Mouse (Mus musculus): ENCODE data around the gene Cdkn2aipnl. TPM values are rescaled to one million over a fixed set of nuclear protein-coding genes. Genes with fewer than 3 reads are reported as not detected.

The Cdkn2aipnl gene
- polyA plus RNA-seq, 1 experiment from 2014 or later = 141 TPM

- Histone ChIP-seq H3K4me1 (ENCODE audit: control insufficient read depth, insufficient read depth, low read length) (no peaks in the 10 kb centered on the region), H3K4me2 (no peak overlapping the region), H3K9me3 (ENCODE audit: control insufficient read depth, low read length) (no peaks in the 10 kb centered on the region), H3K36me3 (ENCODE audit: control insufficient read depth, insufficient read depth, low read length) (no peaks in the 10 kb centered on the region), H3K9ac (ENCODE audit: low read length) (no peak overlapping the region), H3K27me3 (ENCODE audit: control insufficient read depth, insufficient read depth, low read length) (no peaks in the 10 kb centered on the region), H3K4me3 (ENCODE audit: low read depth, low read length) (no peak overlapping the region), H3K27ac (ENCODE audit: low read depth, low read length) (no peak overlapping the region)
- DNase-seq (ENCODE audit: low spot score, missing footprints) = no peak
- no peak for ATAC-seq (ENCODE audit: low FRiP score)
- WGBS = 81% methylated on average over 4 of the region's 4 CpGs
Observed at GRCm38 (mm10) chr11:51957760-51958159, 9.7 kb upstream of the Cdkn2aipnl start.

GRCm38 (mm10) chr11:51959511-51959910, 8.0 kb upstream of the Cdkn2aipnl start:
- Histone ChIP-seq H3K9me3 (ENCODE audit: control insufficient read depth, low read length) (no peaks in the 10 kb centered on the region), H3K27me3 (ENCODE audit: control insufficient read depth, insufficient read depth, low read length) (no peaks in the 10 kb centered on the region), H3K4me2 (no peak overlapping the region), H3K9ac (ENCODE audit: low read length) (no peak overlapping the region), H3K4me1 (ENCODE audit: control insufficient read depth, insufficient read depth, low read length) (no peaks in the 10 kb centered on the region), H3K27ac (ENCODE audit: low read depth, low read length) (no peak overlapping the region), H3K4me3 (ENCODE audit: low read depth, low read length) (no peak overlapping the region), H3K36me3 (ENCODE audit: control insufficient read depth, insufficient read depth, low read length) (no peaks in the 10 kb centered on the region)
- no peak for DNase-seq (ENCODE audit: low spot score, missing footprints)
- ATAC-seq (ENCODE audit: low FRiP score) = no peak
- WGBS = 89% methylated on average over 5 of the region's 5 CpGs

GRCm38 (mm10) chr11:51960061-51960460, 7.4 kb upstream of the Cdkn2aipnl start:
- Histone ChIP-seq H3K27me3 (ENCODE audit: control insufficient read depth, insufficient read depth, low read length) (no peaks in the 10 kb centered on the region), H3K4me1 (ENCODE audit: control insufficient read depth, insufficient read depth, low read length) (no peaks in the 10 kb centered on the region), H3K36me3 (ENCODE audit: control insufficient read depth, insufficient read depth, low read length) (no peaks in the 10 kb centered on the region), H3K4me2 (no peak overlapping the region), H3K4me3 (ENCODE audit: low read depth, low read length) (no peak overlapping the region), H3K9ac (ENCODE audit: low read length) (no peak overlapping the region), H3K9me3 (ENCODE audit: control insufficient read depth, low read length) (no peaks in the 10 kb centered on the region), H3K27ac (ENCODE audit: low read depth, low read length) (no peak overlapping the region)
- 87% methylated on average over 4 of the region's 4 CpGs for WGBS
- no peak for ATAC-seq (ENCODE audit: low FRiP score)
- DNase-seq (ENCODE audit: low spot score, missing footprints) = no peak

- no peaks in the 10 kb centered on the region for H3K4me1 ChIP-seq (ENCODE audit: control insufficient read depth, insufficient read depth, low read length)
- no peak overlapping the region for H3K4me3 ChIP-seq (ENCODE audit: low read depth, low read length)
- ATAC-seq (ENCODE audit: low FRiP score) = no peak
- DNase-seq (ENCODE audit: low spot score, missing footprints) = no peak
- no peak overlapping the region for H3K9ac ChIP-seq (ENCODE audit: low read length)
- no peaks in the 10 kb centered on the region for H3K36me3 ChIP-seq (ENCODE audit: control insufficient read depth, insufficient read depth, low read length)
- WGBS = 77% methylated on average over 11 of the region's 11 CpGs
- H3K27me3 ChIP-seq (ENCODE audit: control insufficient read depth, insufficient read depth, low read length) = no peaks in the 10 kb centered on the region
- H3K27ac ChIP-seq (ENCODE audit: low read depth, low read length) = no peak overlapping the region
- no peaks in the 10 kb centered on the region for H3K9me3 ChIP-seq (ENCODE audit: control insufficient read depth, low read length)
- no peak overlapping the region for H3K4me2 ChIP-seq
Observed at GRCm38 (mm10) chr11:51960967-51961471, 6.4 kb upstream of the Cdkn2aipnl start.

GRCm38 (mm10) chr11:51961761-51962160, 5.7 kb upstream of the Cdkn2aipnl start:
- H3K27me3 ChIP-seq (ENCODE audit: control insufficient read depth, insufficient read depth, low read length) = no peaks in the 10 kb centered on the region
- no peak overlapping the region for H3K4me3 ChIP-seq (ENCODE audit: low read depth, low read length)
- H3K27ac ChIP-seq (ENCODE audit: low read depth, low read length) = no peak overlapping the region
- H3K9me3 ChIP-seq (ENCODE audit: control insufficient read depth, low read length) = no peaks in the 10 kb centered on the region
- no peak for ATAC-seq (ENCODE audit: low FRiP score)
- no peak overlapping the region for H3K9ac ChIP-seq (ENCODE audit: low read length)
- no peaks in the 10 kb centered on the region for H3K36me3 ChIP-seq (ENCODE audit: control insufficient read depth, insufficient read depth, low read length)
- no peak overlapping the region for H3K4me2 ChIP-seq
- no peak for DNase-seq (ENCODE audit: low spot score, missing footprints)
- WGBS = 91% methylated on average over 8 of the region's 8 CpGs
- no peaks in the 10 kb centered on the region for H3K4me1 ChIP-seq (ENCODE audit: control insufficient read depth, insufficient read depth, low read length)

- Histone ChIP-seq H3K4me2 (no peak overlapping the region), H3K4me1 (ENCODE audit: control insufficient read depth, insufficient read depth, low read length) (no peaks in the 10 kb centered on the region), H3K9me3 (ENCODE audit: control insufficient read depth, low read length) (no peaks in the 10 kb centered on the region), H3K9ac (ENCODE audit: low read length) (no peak overlapping the region), H3K27me3 (ENCODE audit: control insufficient read depth, insufficient read depth, low read length) (no peaks in the 10 kb centered on the region), H3K4me3 (ENCODE audit: low read depth, low read length) (no peak overlapping the region), H3K27ac (ENCODE audit: low read depth, low read length) (no peak overlapping the region), H3K36me3 (ENCODE audit: control insufficient read depth, insufficient read depth, low read length) (no peaks in the 10 kb centered on the region)
- 93% methylated on average over 7 of the region's 7 CpGs for WGBS
- ATAC-seq (ENCODE audit: low FRiP score) = no peak
- no peak for DNase-seq (ENCODE audit: low spot score, missing footprints)
Observed at GRCm38 (mm10) chr11:51962277-51962676, 5.2 kb upstream of the Cdkn2aipnl start.

GRCm38 (mm10) chr11:51966651-51967050, 810 bp upstream of the Cdkn2aipnl start:
- 76% methylated on average over 5 of the region's 5 CpGs for WGBS
- Histone ChIP-seq H3K27me3 (ENCODE audit: control insufficient read depth, insufficient read depth, low read length) (no peaks in the 10 kb centered on the region), H3K27ac (ENCODE audit: low read depth, low read length) (no peak overlapping the region), H3K4me1 (ENCODE audit: control insufficient read depth, insufficient read depth, low read length) (peaks cover 4% of the 10 kb centered on the region; the same call in 1 of the 2 replicates), H3K9ac (ENCODE audit: low read length) (no peak overlapping the region), H3K4me2 (no peak overlapping the region), H3K9me3 (ENCODE audit: control insufficient read depth, low read length) (no peaks in the 10 kb centered on the region), H3K4me3 (ENCODE audit: low read depth, low read length) (no peak overlapping the region), H3K36me3 (ENCODE audit: control insufficient read depth, insufficient read depth, low read length) (peaks cover under 1% of the 10 kb centered on the region; the same call in 1 of the 2 replicates)
- DNase-seq (ENCODE audit: low spot score, missing footprints) = no peak
- ATAC-seq (ENCODE audit: low FRiP score) = no peak

GRCm38 (mm10) chr11:51968896-51969295, 1.4 kb downstream of the Cdkn2aipnl start:
- ATAC-seq (ENCODE audit: low FRiP score) (no peak), DNase-seq (ENCODE audit: low spot score, missing footprints) (no peak)
- WGBS = 95% methylated on average over 9 of the region's 9 CpGs
- H3K9ac ChIP-seq (ENCODE audit: low read length) = no peak overlapping the region
- no peaks in the 10 kb centered on the region for H3K27me3 ChIP-seq (ENCODE audit: control insufficient read depth, insufficient read depth, low read length)
- no peaks in the 10 kb centered on the region for H3K9me3 ChIP-seq (ENCODE audit: control insufficient read depth, low read length)
- peaks cover 8% of the 10 kb centered on the region; the same call in 1 of the 2 replicates for H3K36me3 ChIP-seq (ENCODE audit: control insufficient read depth, insufficient read depth, low read length)
- no peak overlapping the region for H3K4me3 ChIP-seq (ENCODE audit: low read depth, low read length)
- peaks cover 4% of the 10 kb centered on the region; the same call in 1 of the 2 replicates for H3K4me1 ChIP-seq (ENCODE audit: control insufficient read depth, insufficient read depth, low read length)
- no peak overlapping the region for H3K27ac ChIP-seq (ENCODE audit: low read depth, low read length)
- no peak overlapping the region for H3K4me2 ChIP-seq

GRCm38 (mm10) chr11:51969511-51969910, 2.0 kb downstream of the Cdkn2aipnl start:
- Histone ChIP-seq H3K9me3 (ENCODE audit: control insufficient read depth, low read length) (no peaks in the 10 kb centered on the region), H3K4me2 (no peak overlapping the region), H3K27ac (ENCODE audit: low read depth, low read length) (no peak overlapping the region), H3K36me3 (ENCODE audit: control insufficient read depth, insufficient read depth, low read length) (peaks cover 9% of the 10 kb centered on the region; the same call in 1 of the 2 replicates), H3K27me3 (ENCODE audit: control insufficient read depth, insufficient read depth, low read length) (no peaks in the 10 kb centered on the region), H3K4me1 (ENCODE audit: control insufficient read depth, insufficient read depth, low read length) (peaks cover 4% of the 10 kb centered on the region; the same call in 1 of the 2 replicates), H3K9ac (ENCODE audit: low read length) (no peak overlapping the region), H3K4me3 (ENCODE audit: low read depth, low read length) (no peak overlapping the region)
- no peak for ATAC-seq (ENCODE audit: low FRiP score)
- DNase-seq (ENCODE audit: low spot score, missing footprints) = no peak
- 87% methylated on average over 2 of the region's 2 CpGs for WGBS
